Mouse (Mus musculus): ENCODE measurements at regions not wholly inside any gene's neighbourhood (a gene's known extent, or its start where the extent isn't known, plus 50 kb on each side); places are given as distances from the start of the nearest gene placed in this dataset.

DNA sequence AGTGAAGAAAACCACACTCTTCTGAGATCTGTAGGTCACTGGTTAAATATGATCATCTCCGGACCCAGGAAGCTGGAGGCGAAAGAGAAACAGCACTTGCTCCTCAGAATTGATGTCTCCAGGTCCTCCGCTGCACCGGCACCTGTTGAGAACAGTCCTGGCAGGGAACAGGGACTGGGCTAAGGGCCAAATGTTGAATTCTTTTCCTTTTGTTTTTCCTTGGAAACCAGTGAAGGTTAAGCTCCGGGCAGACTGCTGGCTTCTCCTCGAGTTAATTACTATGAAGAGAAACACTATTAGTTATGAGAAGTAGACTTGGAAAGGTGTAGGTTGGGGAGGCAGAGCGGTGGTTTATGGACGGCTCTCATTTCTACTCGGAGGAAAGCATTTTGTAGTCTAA, 242.7 kb downstream of the Rngtt start:
- ATAC-seq (replicated peaks; ENCODE audit: poor library complexity) = no peak

GRCm38 (mm10) chr4:33554606-33555005, 244.5 kb downstream of the Rngtt start:
- no peak for ATAC-seq (replicated peaks; ENCODE audit: poor library complexity)

DNA sequence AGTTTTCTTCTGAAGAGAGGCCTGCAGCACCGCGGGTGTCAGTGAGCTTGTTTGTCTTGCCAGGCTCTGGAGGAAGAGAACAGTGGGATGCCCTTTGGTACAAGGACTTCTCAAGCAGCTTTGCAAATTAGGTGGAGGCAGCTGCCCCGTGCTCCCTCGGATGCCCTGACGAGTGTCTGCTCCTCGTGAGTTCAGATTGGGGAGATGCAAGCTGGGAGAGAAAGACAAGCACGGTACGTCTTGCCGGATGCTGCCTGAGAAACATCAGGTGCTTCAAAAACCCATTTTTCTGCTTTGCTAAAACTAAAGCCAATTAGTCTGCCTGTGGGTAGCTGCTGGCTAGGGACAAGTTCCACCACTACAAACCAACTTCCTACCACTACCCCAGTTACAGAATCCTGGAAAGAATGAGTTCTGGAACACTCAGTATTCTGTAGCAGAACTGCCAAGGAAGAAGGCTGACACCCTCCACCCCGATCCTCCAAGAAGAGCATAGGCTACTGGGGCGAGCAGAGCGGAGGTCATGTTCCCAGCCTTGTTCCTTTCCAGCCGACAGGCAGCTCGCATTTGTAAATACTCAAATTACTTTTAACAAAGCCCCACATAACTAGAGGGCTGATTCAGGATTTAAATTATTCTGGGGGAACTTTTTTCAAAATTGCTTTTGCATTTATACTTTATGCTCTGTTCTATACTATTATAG, 245.3 kb downstream of the Rngtt start:
- ATAC-seq (replicated peaks; ENCODE audit: poor library complexity) = no peak

- 0 out of 2 replicates have a peak, but pooled peaks have one; percentile 37 for ATAC-seq (replicated peaks; ENCODE audit: poor library complexity)
These were observed 245.9 kb downstream of the Rngtt start for GRCm38 (mm10) chr4:33555966-33556365.

DNA sequence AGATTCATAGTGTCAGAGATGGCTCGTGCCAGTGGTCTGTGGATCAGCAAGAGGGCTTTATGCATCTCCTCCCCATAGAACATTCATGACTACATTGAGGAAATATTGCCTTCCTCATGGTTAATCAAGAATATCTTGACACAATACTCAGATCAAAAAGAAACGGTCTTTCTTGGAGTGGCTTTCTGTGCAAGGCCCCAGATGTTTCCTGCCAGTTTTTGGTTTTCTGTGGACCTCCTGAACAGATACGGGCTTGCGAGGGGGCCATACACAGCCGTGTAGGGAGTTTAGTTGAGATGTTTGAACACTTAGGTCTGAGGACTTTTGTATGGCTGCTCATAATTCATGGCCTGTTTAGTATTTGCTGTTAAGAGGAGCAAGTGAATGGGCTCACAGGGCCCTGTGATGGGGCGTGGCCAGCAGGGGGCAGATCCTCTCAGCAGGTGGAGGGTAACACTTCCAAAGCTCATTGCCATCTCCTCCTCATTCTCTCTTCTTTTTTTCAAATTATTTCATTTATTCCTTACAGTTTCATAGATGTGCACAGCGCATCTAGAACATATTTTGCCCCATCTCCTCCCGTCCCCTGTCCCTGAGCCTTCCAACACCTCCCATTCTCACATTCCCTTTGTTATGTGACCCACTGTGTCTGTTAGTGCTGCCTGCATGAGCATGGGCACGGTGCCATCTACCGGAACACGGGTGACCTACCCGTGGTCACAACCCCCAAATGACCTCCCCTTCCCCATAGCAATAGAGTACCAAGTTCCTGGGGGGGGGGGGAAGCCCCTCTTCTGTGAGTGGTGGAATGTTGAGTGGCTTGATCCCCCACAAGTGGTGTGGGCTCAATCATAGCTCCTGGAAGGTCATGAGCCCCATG, 246.8 kb downstream of the Rngtt start:
- ATAC-seq (replicated peaks; ENCODE audit: poor library complexity) = peak; percentile 76

- ATAC-seq (replicated peaks; ENCODE audit: poor library complexity) = no peak
These were observed 260.2 kb downstream of the Rngtt start for GRCm38 (mm10) chr4:33570274-33570673.

DNA sequence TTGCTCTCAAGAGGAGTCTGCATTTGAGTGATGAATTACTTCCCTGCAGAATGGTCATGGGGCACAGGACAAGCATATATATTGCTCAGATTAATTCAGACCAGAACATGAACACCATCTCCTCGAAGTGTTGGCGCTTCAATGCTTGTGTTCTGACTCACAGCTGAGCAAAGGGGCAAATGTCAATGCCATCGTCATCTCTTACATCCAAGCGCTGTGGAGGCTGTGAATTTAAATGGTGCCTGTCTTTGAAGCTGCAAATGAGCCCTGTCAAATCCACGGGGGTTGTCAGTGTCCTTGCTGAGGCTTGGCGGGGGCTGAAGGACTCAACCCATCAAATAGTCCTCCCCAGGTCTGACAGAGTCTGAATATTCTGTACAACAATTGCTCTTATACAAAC, 261.2 kb downstream of the Rngtt start:
- no peak for ATAC-seq (replicated peaks; ENCODE audit: poor library complexity)

DNA sequence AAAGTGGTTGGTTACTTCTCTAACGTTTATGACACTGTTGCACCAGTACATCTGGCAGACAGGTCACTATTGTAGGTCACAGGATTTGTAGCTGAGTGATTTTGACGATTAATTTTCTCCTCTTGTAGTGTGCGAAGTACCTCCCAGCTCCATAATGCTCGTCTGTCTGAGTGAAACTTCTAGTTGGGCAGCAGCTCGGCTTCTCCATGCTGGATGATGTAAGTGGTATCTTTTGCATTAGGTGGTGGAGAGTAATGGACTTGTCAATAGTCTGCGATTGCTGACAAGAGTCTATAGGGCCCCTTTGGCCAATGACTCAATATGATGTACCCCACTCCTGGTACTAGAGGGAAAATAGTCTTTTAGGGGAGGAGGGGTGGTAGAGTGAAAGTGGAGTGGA, 267.5 kb downstream of the Rngtt start:
- ATAC-seq (replicated peaks; ENCODE audit: poor library complexity) = no peak

DNA sequence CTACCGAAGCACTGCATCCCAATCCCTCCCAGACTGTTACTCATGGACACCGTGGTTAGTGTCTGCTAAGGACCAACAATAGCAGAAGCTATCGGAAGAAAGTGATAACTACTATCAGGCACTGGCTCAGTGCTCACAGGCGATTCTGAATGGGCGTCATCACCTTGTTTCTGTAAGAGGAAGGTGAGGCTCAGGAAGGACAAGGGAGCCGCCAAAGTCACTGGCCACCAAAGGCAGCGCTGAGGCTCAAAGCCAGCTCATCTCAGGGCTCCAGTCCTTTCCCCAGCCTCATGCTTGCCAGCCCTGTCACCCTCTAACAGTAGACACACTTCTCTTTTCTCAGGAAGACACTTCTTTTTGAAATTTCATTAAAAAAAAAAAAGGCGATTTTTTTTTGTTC, 270.4 kb downstream of the Rngtt start:
- no peak for ATAC-seq (replicated peaks; ENCODE audit: poor library complexity)

GRCm38 (mm10) chr4:33581180-33581591, 271.1 kb downstream of the Rngtt start:
- no peak for ATAC-seq (replicated peaks; ENCODE audit: poor library complexity)

DNA sequence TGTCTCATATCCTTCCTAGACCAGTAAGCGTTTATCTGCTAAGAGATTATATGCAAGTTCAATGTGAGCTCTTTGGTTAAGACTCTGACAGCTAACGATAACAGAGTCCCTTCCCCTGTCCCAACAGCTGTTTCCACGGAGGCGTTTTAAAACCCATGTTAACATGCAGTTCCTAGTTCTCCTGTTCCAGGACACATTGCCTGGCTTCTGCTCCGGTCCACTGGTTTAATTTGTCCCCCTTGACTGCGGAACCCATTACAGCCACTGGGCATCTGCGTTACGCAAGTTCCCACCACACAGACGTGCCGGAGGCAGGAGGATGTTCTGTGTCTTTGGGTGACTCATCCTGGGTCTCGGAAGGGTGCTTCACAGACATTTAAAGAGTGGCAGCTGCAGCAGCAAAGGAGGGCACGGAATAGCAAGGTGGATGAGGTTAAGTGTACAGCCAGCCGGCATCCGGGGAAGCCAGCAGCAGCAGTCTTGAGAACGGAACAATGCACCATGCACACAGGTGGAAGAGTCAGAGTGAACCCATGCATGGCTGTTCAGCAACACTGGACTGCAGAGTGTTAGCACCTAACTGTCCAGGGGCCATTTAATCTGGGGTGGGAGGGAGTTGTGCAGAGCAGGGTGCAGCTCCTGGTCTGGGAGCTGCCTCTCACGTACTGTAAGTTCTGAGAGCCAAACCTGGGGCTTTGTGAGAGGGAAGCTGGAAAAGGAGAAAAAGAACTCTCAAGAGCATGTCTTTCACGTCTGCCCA, 271.8 kb downstream of the Rngtt start:
- peak; percentile 87 for ATAC-seq (replicated peaks; ENCODE audit: poor library complexity)

DNA sequence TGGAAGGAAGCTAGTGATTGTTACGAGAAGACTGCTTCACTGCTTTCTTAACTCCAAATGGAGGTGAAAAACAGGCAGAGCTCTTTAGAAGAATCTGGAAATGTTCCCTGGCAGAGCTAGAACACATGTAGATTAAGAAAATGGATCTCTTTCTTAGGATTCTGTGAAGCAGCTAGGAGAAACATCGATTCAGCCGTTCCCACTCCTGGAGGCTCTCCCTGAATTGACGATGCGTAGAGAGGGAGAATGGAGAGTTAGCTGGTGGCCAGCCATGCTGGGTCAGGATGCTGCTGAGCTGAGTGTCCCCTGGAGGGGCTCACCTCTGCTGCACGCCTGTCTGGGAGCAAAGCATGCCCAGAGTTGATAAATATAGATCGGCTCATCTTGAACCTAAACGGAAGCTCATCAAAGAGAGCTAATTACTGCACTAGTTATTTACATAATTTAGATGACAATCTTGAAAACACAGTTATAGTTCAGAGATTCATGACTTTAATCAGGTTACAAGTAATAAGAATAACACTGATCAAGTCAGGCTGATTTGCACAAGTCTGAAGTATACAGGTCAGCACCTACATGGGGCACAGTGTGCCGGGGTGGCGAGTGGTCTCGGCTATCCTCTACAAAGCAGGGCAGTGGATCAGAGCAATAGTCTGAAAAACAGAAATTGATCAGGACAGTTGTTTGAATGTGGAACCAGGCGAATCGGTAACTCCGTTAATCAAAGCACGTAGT, 273.0 kb downstream of the Rngtt start:
- ATAC-seq (replicated peaks; ENCODE audit: poor library complexity) = no peak

DNA sequence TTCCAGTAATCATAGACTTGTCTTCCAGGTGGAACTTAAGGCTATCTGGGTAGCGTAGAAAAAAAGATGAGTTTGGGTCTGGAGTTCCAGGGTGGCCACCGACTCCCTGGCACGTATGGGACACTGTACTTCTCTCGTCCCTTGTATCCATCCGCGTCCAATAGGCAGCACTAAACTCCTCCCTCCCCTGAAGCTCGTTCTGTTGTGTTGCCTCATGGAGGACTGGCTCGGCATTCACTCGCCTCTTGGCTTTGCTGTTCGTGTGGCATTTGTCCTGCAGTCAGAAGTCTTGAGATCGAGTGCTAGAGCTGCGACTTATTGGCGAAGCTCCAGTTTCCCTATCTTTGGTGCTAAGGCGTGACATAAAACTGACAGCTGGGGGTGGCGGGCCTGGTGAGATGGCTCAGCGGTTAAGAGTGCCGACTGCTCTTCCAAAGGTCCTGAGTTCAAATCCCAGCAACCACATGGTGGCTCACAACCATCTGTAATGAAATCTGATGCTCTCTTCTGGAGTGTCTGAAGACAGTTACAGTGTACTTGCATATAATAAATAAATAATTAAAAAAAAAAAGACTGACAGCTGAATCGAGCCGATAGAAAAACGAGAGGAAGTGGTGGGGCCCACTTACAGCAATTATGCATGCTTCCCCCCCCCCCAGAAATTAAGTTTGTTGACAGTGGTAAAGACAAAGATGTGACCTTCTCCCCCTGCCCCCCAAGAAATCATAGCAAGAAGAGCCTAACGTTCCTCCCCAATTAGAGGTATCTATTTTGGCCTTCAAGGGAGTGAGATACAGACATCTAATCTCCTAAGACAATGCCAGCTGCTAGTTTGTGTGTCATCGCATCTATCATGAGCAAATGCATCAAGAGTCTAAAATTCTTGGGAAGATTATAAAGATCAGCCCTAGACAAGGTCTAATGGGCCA, 274.1 kb downstream of the Rngtt start:
- ATAC-seq (replicated peaks; ENCODE audit: poor library complexity) = no peak

GRCm38 (mm10) chr4:33585821-33586220, 275.7 kb downstream of the Rngtt start:
- ATAC-seq (replicated peaks; ENCODE audit: poor library complexity) = no peak

DNA sequence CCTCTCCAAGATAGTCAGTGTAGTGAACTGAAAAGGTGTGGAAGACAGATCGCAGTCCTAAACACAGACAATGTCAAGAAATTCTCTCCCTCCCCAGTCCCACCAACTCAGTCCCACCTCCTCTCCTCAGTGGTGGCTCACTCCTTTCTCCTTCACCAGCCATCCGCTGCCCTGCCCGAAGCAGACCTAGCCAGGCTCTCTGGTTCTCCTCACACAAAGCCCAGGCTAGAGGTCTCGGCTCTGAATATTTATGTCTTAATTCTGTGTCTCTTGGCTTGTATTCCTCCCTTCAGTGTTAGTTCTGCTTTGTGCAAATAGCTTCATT, 276.1 kb downstream of the Rngtt start:
- peak; percentile 1; the same call in 1 of the 2 replicates for ATAC-seq (replicated peaks; ENCODE audit: poor library complexity)

DNA sequence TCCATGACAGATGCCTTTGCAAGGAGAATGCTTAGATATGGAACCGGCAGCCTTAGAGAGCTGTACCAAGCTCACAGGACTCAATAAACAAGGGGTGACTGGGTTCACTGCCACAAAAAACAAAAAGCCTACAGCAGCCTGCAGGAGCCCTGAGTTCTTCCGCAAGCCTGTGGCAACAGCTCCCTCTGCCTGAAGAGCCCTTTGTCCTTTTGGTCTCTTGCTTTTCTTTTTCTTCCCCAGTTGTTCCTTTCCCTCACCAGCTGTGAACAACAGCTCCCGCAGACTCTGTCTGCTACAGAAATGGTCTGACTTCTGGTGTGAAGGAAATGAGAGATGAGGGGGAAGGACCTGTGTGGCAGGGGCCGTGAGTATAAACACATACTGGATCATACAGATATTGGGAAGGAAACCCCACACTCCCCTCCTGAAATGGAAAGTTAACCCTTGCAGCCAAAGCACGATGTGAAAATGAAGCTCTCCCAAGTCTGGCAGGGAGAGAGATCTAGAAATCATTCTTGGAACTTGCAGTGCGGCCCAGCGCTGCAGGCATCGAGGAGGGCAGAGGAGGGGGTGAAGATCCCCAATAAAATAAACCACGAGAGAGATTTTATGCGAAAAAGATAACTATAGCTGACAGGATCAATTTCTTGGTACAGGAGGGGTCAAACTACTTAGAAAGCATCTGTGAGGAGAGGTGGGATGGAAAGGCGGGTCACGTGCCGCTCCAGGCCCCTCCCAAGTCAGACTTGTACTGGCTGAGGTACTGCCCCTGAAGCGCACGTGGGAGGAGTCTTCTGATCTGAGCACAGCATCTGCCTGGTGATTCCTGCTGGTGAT, 276.7 kb downstream of the Rngtt start:
- peak; percentile 78 for ATAC-seq (replicated peaks; ENCODE audit: poor library complexity)

- ATAC-seq (replicated peaks; ENCODE audit: poor library complexity) = peak; percentile 50
These were observed 277.6 kb downstream of the Rngtt start for GRCm38 (mm10) chr4:33587666-33588065.

GRCm38 (mm10) chr4:33588127-33588526, 278.0 kb downstream of the Rngtt start:
- ATAC-seq (replicated peaks; ENCODE audit: poor library complexity) = no peak

DNA sequence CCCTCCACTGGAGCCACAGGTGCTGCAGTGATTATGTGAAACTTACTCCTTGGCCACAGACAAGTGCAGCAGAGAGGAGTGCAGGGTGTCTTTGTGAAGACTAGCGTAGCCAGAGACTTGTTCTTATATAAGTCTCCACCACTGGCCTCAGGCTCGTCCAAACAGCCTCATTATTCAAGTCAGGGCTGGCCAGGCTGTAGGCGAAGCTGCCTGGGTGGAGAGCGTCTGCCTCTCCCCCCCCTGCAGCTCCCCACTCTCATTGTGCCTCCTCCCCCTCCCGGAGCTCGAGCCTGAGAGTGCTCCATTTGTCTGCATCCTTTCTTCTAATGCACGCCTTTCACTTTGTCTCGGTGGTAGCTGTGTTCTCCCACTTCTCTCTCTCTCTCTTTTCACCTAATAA, 279.1 kb downstream of the Rngtt start:
- ATAC-seq (replicated peaks; ENCODE audit: poor library complexity) = no peak

All from megakaryocyte progenitor cell, adult 5-6 weeks (primary cell).